Mouse (Mus musculus) liver, adult 2 months (tissue): ENCODE results near the gene Anks1b.

Experiments
- CTCF ChIP-seq: fragments of 200-500 bp; IDR thresholded peaks from 2 replicates; pipeline ENCODE4 v1.5.1; 2011; ENCODE audit warnings: low read depth, low read length, control low read depth
- POLR2A ChIP-seq: fragments of 200-500 bp; IDR thresholded peaks from 2 replicates; pipeline ENCODE4 v1.6.1; 2011; ENCODE audit warnings: low read length, control low read depth; ENCODE audit not compliant: insufficient read depth; ENCODE audit errors: extremely low read depth

GRCm38 (mm10) chr10:90719996-90720395 lies 846.7 kb downstream of the Anks1b start:
- TF ChIP-seq POLR2A (no peak), CTCF (no peak)
